Mouse (Mus musculus) midbrain, embryonic 12.5 days (tissue): Measurements from ENCODE around the gene Olfr1263. TPM values are rescaled to one million over a fixed set of nuclear protein-coding genes. Genes with fewer than 3 reads are reported as not detected.

Source experiments
- ATAC-seq: fragments of 200-750 bp; cut with Nextera tagmentation; 2 replicates; pipeline ENCODE4 v1.8.0; 2017; ENCODE audit warnings: low read depth, moderate TSS enrichment, moderate library complexity; ENCODE audit not compliant: low FRiP score
- H3K27ac ChIP-seq: fragments of 300-500 bp; sonication (generic); replicated peaks from 2 replicates; pipeline ENCODE4 v1.5.1; 2016; ENCODE audit warnings: mild to moderate bottlenecking
- H3K27me3 ChIP-seq: fragments of 300-500 bp; sonication (generic); 2 replicates; pipeline ENCODE4 v1.6.1; 2016; ENCODE audit warnings: mild to moderate bottlenecking
- H3K36me3 ChIP-seq: fragments of 300-500 bp; sonication (generic); 2 replicates; pipeline ENCODE4 v1.6.1; 2016
- H3K4me1 ChIP-seq: fragments of 300-500 bp; sonication (generic); 2 replicates; pipeline ENCODE4 v1.6.1; 2016
- H3K4me2 ChIP-seq: fragments of 300-500 bp; sonication (generic); replicated peaks from 2 replicates; pipeline ENCODE4 v1.6.1; 2016; ENCODE audit warnings: mild to moderate bottlenecking, moderate library complexity
- H3K4me3 ChIP-seq: fragments of 300-500 bp; sonication (generic); 2 replicates; pipeline ENCODE4 v1.5.1; 2016; ENCODE audit warnings: mild to moderate bottlenecking
- H3K9ac ChIP-seq: fragments of 300-500 bp; sonication (generic); replicated peaks from 2 replicates; pipeline ENCODE4 v1.6.1; 2016; ENCODE audit warnings: mild to moderate bottlenecking, moderate library complexity
- H3K9me3 ChIP-seq: fragments of 300-500 bp; sonication (generic); 2 replicates; pipeline ENCODE4 v1.6.1; 2016; ENCODE audit warnings: mild to moderate bottlenecking
- WGBS: fragments of 180-500 bp; shearing (Covaris S2); methylation state at CpG from one replicate; pipeline ENCODE4 v1.1.7; 2016; 5-methylcytosine and 5-hydroxymethylcytosine counted together
- polyA plus RNA-seq: library from polyadenylated mRNA; unstranded; fragments of >200 nt; fragmentation: Nextera tagmentation; extraction: Ambion mirVana; gene quantifications from 2 replicates; pipeline ENCODE4 v1.2.1, GENCODE M21; 2016

The Olfr1263 gene
- polyA plus RNA-seq = not detected in 2 replicates

DNA sequence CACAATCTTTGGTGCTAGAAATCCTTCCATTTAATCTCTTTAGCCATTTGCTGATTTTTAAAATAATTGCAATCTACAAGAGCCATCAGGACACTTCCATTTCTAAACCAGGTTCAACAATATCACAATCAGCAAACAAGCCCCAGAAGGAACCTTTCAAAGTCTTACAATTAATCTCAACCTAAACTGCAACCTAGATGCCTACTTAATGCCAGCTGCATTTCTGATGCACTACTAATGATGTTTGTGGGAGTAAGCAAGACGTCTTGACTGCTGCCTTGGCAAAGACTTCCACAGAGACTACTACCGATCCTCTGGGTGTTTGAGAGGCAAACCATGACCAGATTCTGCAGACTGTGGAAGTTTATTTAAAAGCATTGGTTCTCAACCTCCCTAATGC is at the start of gene Olfr1263:
Gene Olfr1263, plus strand, starts transcription at position 301 of the 400 bp plus-strand sequence.
- no peaks in the 10 kb centered on the region for H3K4me1 ChIP-seq

DNA sequence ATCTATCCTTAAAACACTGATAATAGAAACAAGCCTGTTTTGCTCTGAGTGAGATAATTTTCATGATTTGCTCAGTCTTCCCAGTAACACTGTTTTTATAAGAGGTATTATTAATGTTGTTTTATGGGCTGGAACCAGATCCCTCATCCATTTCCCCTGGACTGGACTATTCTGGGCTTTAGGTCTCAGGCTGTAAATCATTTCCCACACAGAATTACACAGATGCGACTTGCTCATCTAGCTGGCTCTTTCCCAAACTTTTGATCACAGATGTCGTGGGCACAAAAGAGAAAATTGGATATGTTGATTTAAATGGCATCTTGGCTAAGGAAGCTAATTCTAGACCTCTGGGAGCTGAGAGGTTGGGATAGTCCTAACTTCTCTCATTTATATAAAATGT is 37.7 kb upstream of the Olfr1263 start, which contains the start of gene Olfr1260:
Gene Olfr1260, plus strand, starts transcription at position 157 of the 400 bp plus-strand sequence.
- WGBS = 81% methylated on average over 2 of the region's 2 CpGs
- H3K27ac ChIP-seq = no peak within 1 kb of the TSS
- no peaks in the 10 kb centered on the region for H3K9me3 ChIP-seq
- H3K4me1 ChIP-seq = no peaks in the 10 kb centered on the region
- H3K27me3 ChIP-seq = no peaks in the 10 kb centered on the region
- H3K4me2 ChIP-seq = no peak within 1 kb of the TSS
- H3K36me3 ChIP-seq = no peaks in the 10 kb centered on the region
- H3K9ac ChIP-seq = no peak within 1 kb of the TSS
- ATAC-seq = no peak
- H3K4me3 ChIP-seq = no peak within 1 kb of the TSS

More for the DNA sequence above, at the start of gene Olfr1263:
- Histone ChIP-seq H3K9me3 (no peaks in the 10 kb centered on the region), H3K27me3 (no peaks in the 10 kb centered on the region), H3K4me2 (no peak within 1 kb of the TSS), H3K9ac (no peak within 1 kb of the TSS), H3K36me3 (no peaks in the 10 kb centered on the region), H3K4me3 (no peak within 1 kb of the TSS), H3K27ac (no peak within 1 kb of the TSS)
- 86% methylated on average over 2 of the region's 2 CpGs for WGBS
- no peak for ATAC-seq

DNA sequence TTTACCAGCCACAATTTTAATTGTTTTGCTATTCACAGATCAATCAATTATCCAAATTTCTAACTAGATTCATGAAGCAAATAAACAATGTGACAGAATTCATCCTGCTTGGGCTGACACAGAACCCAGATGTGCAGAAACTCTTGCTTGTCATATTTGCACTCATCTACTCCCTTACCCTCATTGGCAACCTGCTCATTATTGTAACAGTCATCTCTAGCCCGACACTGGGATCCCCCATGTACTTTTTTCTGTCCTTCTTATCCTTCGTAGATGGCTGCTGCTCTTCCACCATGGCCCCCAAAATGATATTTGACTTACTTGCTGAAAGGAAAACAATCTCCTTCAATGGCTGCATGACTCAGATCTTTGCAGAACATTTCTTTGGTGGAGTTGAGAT is 34.2 kb upstream of the Olfr1263 start:
- no peaks in the 10 kb centered on the region for H3K27me3 ChIP-seq
- no peak overlapping the region for H3K4me2 ChIP-seq
- WGBS = 83% methylated on average over 2 of the region's 2 CpGs
- H3K36me3 ChIP-seq = no peaks in the 10 kb centered on the region
- H3K27ac ChIP-seq = no peak overlapping the region
- H3K4me1 ChIP-seq = no peaks in the 10 kb centered on the region
- ATAC-seq = no peak
- no peaks in the 10 kb centered on the region for H3K9me3 ChIP-seq
- no peak overlapping the region for H3K9ac ChIP-seq
- H3K4me3 ChIP-seq = no peak overlapping the region

DNA sequence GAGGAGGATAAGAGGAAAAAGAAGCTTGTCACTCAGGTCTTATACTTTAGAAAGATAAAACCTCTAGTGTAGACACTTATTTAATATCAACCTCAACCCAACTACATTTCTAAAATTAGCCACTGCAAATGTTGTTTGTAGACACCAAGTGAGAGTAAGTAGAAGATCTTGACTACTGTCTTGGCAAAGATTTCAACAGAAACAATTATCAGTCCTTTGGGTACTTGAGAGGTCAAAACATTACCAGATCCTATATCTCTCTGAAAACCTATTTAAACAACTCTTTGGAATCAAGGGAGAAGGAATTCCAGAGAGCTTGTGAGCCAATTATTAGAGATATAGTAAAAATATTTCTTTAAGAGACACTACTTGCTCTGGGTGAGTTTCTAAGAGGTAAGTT is 21.0 kb upstream of the Olfr1263 start, which contains the start of gene Olfr1261:
Gene Olfr1261, plus strand, starts transcription at position 301 of the 400 bp plus-strand sequence.
- Histone ChIP-seq H3K9ac (no peak within 1 kb of the TSS), H3K4me1 (no peaks in the 10 kb centered on the region), H3K27ac (no peak within 1 kb of the TSS), H3K4me3 (no peak within 1 kb of the TSS), H3K27me3 (no peaks in the 10 kb centered on the region), H3K4me2 (no peak within 1 kb of the TSS), H3K9me3 (no peaks in the 10 kb centered on the region), H3K36me3 (no peaks in the 10 kb centered on the region)
- ATAC-seq = no peak

DNA sequence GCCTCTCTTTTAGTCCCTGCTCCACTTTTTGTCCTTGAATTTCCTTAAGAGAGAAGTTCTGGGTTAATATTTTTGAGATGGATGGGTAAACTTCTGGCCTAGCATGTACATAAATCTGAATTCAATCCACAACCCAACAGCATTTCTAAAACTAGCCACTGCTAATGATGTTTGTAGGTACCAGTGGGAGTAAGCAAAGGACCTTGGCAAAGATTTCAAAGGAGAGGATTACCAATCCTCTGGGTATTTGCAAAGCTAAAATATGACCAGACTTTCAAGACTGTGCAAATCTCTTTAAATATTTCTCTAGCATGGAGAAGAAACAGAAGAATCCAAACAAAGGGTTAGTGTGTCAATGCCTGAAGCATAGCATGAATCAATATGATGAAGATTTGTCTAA is 12.1 kb upstream of the Olfr1263 start, which contains the start of gene Olfr1262:
Gene Olfr1262, plus strand, starts transcription at position 301 of the 400 bp plus-strand sequence.
- Histone ChIP-seq H3K27me3 (no peaks in the 10 kb centered on the region), H3K27ac (no peak within 1 kb of the TSS), H3K4me3 (no peak within 1 kb of the TSS), H3K9me3 (no peaks in the 10 kb centered on the region), H3K9ac (no peak within 1 kb of the TSS), H3K4me2 (no peak within 1 kb of the TSS), H3K4me1 (no peaks in the 10 kb centered on the region), H3K36me3 (no peaks in the 10 kb centered on the region)
- ATAC-seq = no peak

DNA sequence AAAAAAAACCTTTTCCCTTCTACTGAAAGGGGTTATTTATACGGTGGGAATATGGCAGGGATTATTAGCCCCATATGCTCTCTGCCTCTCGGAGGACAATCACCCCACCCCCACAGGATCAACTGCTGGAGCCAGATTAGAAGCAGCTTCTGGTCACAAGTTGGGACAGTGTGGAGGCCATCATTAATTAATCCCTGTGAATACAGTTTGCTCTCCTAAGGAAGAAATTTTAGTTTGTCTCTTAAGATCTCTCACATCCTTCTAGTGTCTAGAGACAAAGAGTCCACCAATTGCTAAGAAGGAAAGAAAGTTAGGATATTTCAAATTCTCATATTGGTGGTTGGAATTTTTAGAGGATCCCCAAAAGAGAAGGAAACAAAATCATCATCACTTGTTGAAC is 13.5 kb downstream of the Olfr1263 start, which contains the start of gene Olfr1264:
Gene Olfr1264, minus strand, starts transcription at position 101 of the 400 bp plus-strand sequence.
- no peaks in the 10 kb centered on the region for H3K36me3 ChIP-seq
- no peak within 1 kb of the TSS for H3K4me3 ChIP-seq
- 58% methylated on average over 2 of the region's 2 CpGs for WGBS
- no peak within 1 kb of the TSS for H3K9ac ChIP-seq
- H3K4me2 ChIP-seq = no peak within 1 kb of the TSS
- H3K9me3 ChIP-seq = no peaks in the 10 kb centered on the region
- H3K27ac ChIP-seq = no peak within 1 kb of the TSS
- no peak for ATAC-seq
- H3K27me3 ChIP-seq = no peaks in the 10 kb centered on the region
- no peaks in the 10 kb centered on the region for H3K4me1 ChIP-seq

DNA sequence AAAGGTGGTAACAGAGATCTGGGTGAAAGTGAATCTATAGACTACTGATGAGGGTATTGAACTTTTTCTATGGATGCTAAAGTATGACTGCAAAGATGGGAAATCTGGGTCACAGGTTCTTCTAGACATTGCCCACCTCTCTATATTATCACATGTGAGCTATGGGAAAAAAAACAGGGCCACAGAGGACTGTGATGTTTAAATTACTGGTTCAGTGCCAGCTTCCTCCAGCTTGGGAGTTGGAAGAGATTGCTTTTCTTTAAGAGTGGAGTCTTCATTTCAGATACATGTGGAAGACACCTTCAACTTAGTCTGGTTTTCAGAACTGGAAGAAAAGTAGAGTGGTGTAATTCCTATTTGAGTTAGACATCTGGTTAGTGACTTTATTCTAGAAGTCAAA is 23.1 kb downstream of the Olfr1263 start, which contains the start of gene Olfr1265:
Gene Olfr1265, plus strand, starts transcription at position 301 of the 400 bp plus-strand sequence.
- Histone ChIP-seq H3K4me2 (no peak within 1 kb of the TSS), H3K4me3 (no peak within 1 kb of the TSS), H3K27ac (no peak within 1 kb of the TSS), H3K9ac (no peak within 1 kb of the TSS), H3K36me3 (no peaks in the 10 kb centered on the region), H3K27me3 (no peaks in the 10 kb centered on the region), H3K4me1 (no peaks in the 10 kb centered on the region), H3K9me3 (no peaks in the 10 kb centered on the region)
- ATAC-seq = no peak

DNA sequence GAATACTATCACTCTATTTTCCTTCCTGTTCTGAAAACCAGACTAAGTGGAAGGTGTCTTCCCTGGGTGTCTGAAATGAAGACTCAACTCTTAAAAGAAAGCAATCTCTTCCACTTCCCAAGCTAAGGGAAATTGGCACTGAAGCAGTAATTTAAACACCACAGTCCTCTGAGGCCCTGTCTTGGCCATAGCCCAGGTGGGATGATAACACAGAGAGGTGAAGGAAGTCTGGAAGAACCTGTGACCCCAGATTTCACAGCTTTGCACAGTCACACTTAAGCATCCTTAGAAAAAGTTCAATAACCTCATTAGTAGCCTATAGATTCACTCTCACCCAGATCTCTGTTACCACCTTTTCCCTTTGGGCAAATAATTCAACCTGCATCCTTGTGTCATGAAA is 51.6 kb downstream of the Olfr1263 start, which contains the start of gene Olfr140:
Gene Olfr140, minus strand, starts transcription at position 101 of the 400 bp plus-strand sequence.
- Histone ChIP-seq H3K4me2 (no peak within 1 kb of the TSS), H3K9me3 (no peaks in the 10 kb centered on the region), H3K4me3 (no peak within 1 kb of the TSS), H3K27ac (no peak within 1 kb of the TSS), H3K36me3 (no peaks in the 10 kb centered on the region), H3K9ac (no peak within 1 kb of the TSS), H3K4me1 (no peaks in the 10 kb centered on the region), H3K27me3 (no peaks in the 10 kb centered on the region)
- no peak for ATAC-seq

Other genes starting within 250 kb of the Olfr1263 start
- gene Olfr1254, start 218.5 kb upstream of the Olfr1263 start, polyA plus RNA-seq = not detected in 2 replicates
- gene Olfr1255, start 200.1 kb upstream of the Olfr1263 start, polyA plus RNA-seq = not detected in 2 replicates
- gene Olfr1256, start 170.6 kb upstream of the Olfr1263 start, polyA plus RNA-seq = not detected in 2 replicates
- gene Olfr48, start 163.9 kb upstream of the Olfr1263 start, polyA plus RNA-seq = not detected in 2 replicates
- gene Olfr1257, start 133.7 kb upstream of the Olfr1263 start, polyA plus RNA-seq = not detected in 2 replicates
- not detected in 2 replicates for gene Olfr1258, start 84.8 kb upstream of the Olfr1263 start, polyA plus RNA-seq
- gene Olfr1259, start 63.5 kb upstream of the Olfr1263 start, polyA plus RNA-seq = not detected in 2 replicates
- not detected in 2 replicates for gene Olfr1260, start 37.8 kb upstream of the Olfr1263 start, polyA plus RNA-seq
- not detected in 2 replicates for gene Olfr1261, start 20.9 kb upstream of the Olfr1263 start, polyA plus RNA-seq
- gene Olfr1262, start 12.0 kb upstream of the Olfr1263 start, polyA plus RNA-seq = not detected in 2 replicates
- not detected in 2 replicates for gene Olfr1264, start 13.4 kb downstream of the Olfr1263 start, polyA plus RNA-seq
- not detected in 2 replicates for gene Olfr1265, start 23.2 kb downstream of the Olfr1263 start, polyA plus RNA-seq
- gene Olfr140, start 51.5 kb downstream of the Olfr1263 start, polyA plus RNA-seq = not detected in 2 replicates
- gene Olfr1269, start 109.3 kb downstream of the Olfr1263 start, polyA plus RNA-seq = not detected in 2 replicates
- gene Olfr32, start 130.2 kb downstream of the Olfr1263 start, polyA plus RNA-seq = not detected in 2 replicates
- gene Olfr1270, start 141.0 kb downstream of the Olfr1263 start, polyA plus RNA-seq = not detected in 2 replicates
- gene Olfr1506, start 212.4 kb downstream of the Olfr1263 start, polyA plus RNA-seq = not detected in 2 replicates
- gene Olfr142, start 245.5 kb downstream of the Olfr1263 start, polyA plus RNA-seq = not detected in 2 replicates